ENCODE assay signal across 13 mouse cellular contexts in the genomic region with DNA sequence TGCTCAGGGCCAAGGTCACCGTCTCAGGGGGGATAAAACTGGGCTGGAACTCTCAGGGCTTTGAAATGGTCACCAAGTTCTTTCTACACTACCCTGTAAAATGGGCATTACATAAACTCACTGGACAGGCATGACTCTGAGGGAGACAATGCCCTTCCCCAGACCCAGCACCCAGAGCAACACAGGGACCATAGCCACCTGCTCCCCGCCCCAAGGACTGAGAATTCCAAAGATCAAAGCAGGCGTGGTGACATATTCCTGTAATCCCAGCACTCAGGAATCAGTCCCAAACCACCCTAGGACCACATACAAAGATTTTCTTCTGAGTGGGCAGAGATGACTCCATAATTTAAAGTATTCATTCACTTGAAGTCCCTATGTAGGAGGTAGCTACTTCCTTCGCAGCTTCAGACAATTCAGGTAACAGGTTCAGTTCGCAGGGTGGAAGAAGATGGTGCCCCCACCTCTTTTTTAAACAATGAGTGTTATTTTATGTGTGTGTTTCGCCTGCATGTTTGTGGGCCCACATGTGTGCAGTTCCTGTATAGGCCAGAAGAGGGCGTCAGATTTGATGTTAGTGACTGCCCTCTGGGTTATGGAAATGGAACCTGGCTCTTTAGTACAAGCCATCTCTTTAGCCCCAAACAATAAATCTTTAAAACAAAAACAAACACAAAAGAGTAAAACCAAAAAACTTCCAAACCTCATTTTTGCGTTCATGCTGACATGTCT. TPM values are rescaled to one million over a fixed set of nuclear protein-coding genes. Genes with fewer than 3 reads are reported as not detected.
A peak's percentile ranks its signal among the peaks of the same experiment; 100 is the strongest.
DNase-seq lines count a peak whose midpoint lies in the region; ATAC-seq and TF ChIP-seq lines count a peak whose summit lies in the region.
"Had no signal": no experiment of that assay in that cellular context is flagged by ENCODE, and none has a peak within 500 bp of the region (broad histone marks: within the 10 kb centered on the region; RNA-seq: fewer than 3 reads in every experiment).

No protein-coding gene starts in this region.

- no peak overlapping the region for H3K9ac ChIP-seq in intestine, postnatal 0 days (ENCODE audit: low read depth, low read length)
- H3K9ac ChIP-seq in intestine, embryonic 15.5 days: no peak overlapping the region
- no peak overlapping the region for H3K9ac ChIP-seq in midbrain, postnatal 0 days (replicated peaks; ENCODE audit: low read length, poor library complexity, severe bottlenecking)
- H3K9ac ChIP-seq in midbrain, embryonic 16.5 days (ENCODE audit: low read depth, low read length): no peak overlapping the region
- H3K9ac ChIP-seq: embryonic facial prominence, embryonic 15.5 days; lung, embryonic 15.5 days; midbrain, embryonic 12.5 days; neural tube, embryonic 13.5 days had no signal

- H3K27me3 ChIP-seq in intestine, postnatal 0 days (replicated peaks; ENCODE audit: control insufficient read depth, insufficient read depth, low read length): no peaks in the 10 kb centered on the region
- H3K27me3 ChIP-seq in intestine, embryonic 15.5 days (replicated peaks): no peaks in the 10 kb centered on the region
- H3K27me3 ChIP-seq in midbrain, postnatal 0 days (ENCODE audit: insufficient read depth, low read length): no peaks in the 10 kb centered on the region
- no peaks in the 10 kb centered on the region for H3K27me3 ChIP-seq in midbrain, embryonic 16.5 days (ENCODE audit: control insufficient read depth, insufficient read depth, low read depth, low read length)
- H3K27me3 ChIP-seq: embryonic facial prominence, embryonic 15.5 days; lung, embryonic 15.5 days; midbrain, embryonic 12.5 days; neural tube, embryonic 13.5 days had no signal

- H3K27ac ChIP-seq in intestine, postnatal 0 days (ENCODE audit: low read depth, low read length): no peak overlapping the region
- no peak overlapping the region for H3K27ac ChIP-seq in intestine, embryonic 15.5 days
- H3K27ac ChIP-seq in midbrain, postnatal 0 days (ENCODE audit: low read depth, low read length): no peak overlapping the region
- no peak overlapping the region for H3K27ac ChIP-seq in midbrain, embryonic 16.5 days (ENCODE audit: low read length)
- H3K27ac ChIP-seq: embryonic facial prominence, embryonic 15.5 days; lung, embryonic 15.5 days; midbrain, embryonic 12.5 days; neural tube, embryonic 13.5 days had no signal

- no peak for ATAC-seq in intestine, postnatal 0 days
- no peak for ATAC-seq in intestine, embryonic 15.5 days
- ATAC-seq in midbrain, postnatal 0 days (ENCODE audit: low FRiP score): no peak
- ATAC-seq in midbrain, embryonic 16.5 days: no peak
- ATAC-seq: inflammation-experienced regulatory T-cells, adult 6 months had no signal

- DNase-seq in adrenal gland, postnatal 10 days: peak; percentile 18
- no peak for DNase-seq in adrenal gland, postnatal 4 days (ENCODE audit: low spot score in 2 of 2)
- no peak for DNase-seq in midbrain, postnatal 0 days (ENCODE audit: low spot score)
- DNase-seq in naive thymus-derived CD4-positive, alpha-beta T cell, adult 2 months (ENCODE audit: low read depth): peak; percentile 38
- DNase-seq in right cerebral cortex, postnatal 14 days: no peak

- H3K4me3 ChIP-seq in intestine, postnatal 0 days (ENCODE audit: low read depth, low read length): no peak overlapping the region
- H3K4me3 ChIP-seq in intestine, embryonic 15.5 days (replicated peaks): no peak overlapping the region
- no peak overlapping the region for H3K4me3 ChIP-seq in midbrain, postnatal 0 days (ENCODE audit: low read depth, low read length)
- H3K4me3 ChIP-seq in midbrain, embryonic 16.5 days (ENCODE audit: low read depth, low read length): no peak overlapping the region
- H3K4me3 ChIP-seq: embryonic facial prominence, embryonic 15.5 days; lung, embryonic 15.5 days; midbrain, embryonic 12.5 days; neural tube, embryonic 13.5 days had no signal

- H3K36me3 ChIP-seq in intestine, postnatal 0 days (ENCODE audit: control insufficient read depth, insufficient read depth): peaks cover 32% of the 10 kb centered on the region
- peaks cover 39% of the 10 kb centered on the region for H3K36me3 ChIP-seq in intestine, embryonic 15.5 days
- H3K36me3 ChIP-seq in midbrain, postnatal 0 days (ENCODE audit: insufficient read depth, low read length): peaks cover 20% of the 10 kb centered on the region
- peaks cover 19% of the 10 kb centered on the region for H3K36me3 ChIP-seq in midbrain, embryonic 16.5 days (ENCODE audit: control insufficient read depth, insufficient read depth, low read length)

- WGBS in intestine, postnatal 0 days: 91% methylated on average over 8 of the region's 8 CpGs
- WGBS in intestine, embryonic 15.5 days: 92% methylated on average over 8 of the region's 8 CpGs
- 95% methylated on average over 8 of the region's 8 CpGs for WGBS in midbrain, postnatal 0 days
- 94% methylated on average over 8 of the region's 8 CpGs for WGBS in midbrain, embryonic 16.5 days

- TF ChIP-seq CTCF in intestine, postnatal 0 days (IDR thresholded peaks at IDR 0.05; ENCODE audit: low read depth): peak; percentile 53
- TF ChIP-seq CTCF in midbrain, postnatal 0 days (IDR thresholded peaks at IDR 0.05): peak; percentile 63

- no peak overlapping the region for H3K4me2 ChIP-seq in intestine, postnatal 0 days (replicated peaks; ENCODE audit: low read depth)
- H3K4me2 ChIP-seq in intestine, embryonic 15.5 days (replicated peaks): no peak overlapping the region
- no peak overlapping the region for H3K4me2 ChIP-seq in midbrain, postnatal 0 days (ENCODE audit: low read depth, low read length, poor library complexity, severe bottlenecking)
- no peak overlapping the region for H3K4me2 ChIP-seq in midbrain, embryonic 16.5 days (ENCODE audit: low read length)
- H3K4me2 ChIP-seq: embryonic facial prominence, embryonic 15.5 days; lung, embryonic 15.5 days; midbrain, embryonic 12.5 days; neural tube, embryonic 13.5 days had no signal

- no peaks in the 10 kb centered on the region for H3K4me1 ChIP-seq in intestine, postnatal 0 days (replicated peaks; ENCODE audit: control insufficient read depth, insufficient read depth, low read length)
- H3K4me1 ChIP-seq in intestine, embryonic 15.5 days (replicated peaks): 0 out of 2 replicates have a peak, but pooled peaks cover 6% of the 10 kb centered on the region
- H3K4me1 ChIP-seq in midbrain, postnatal 0 days (ENCODE audit: insufficient read depth, low read length): no peaks in the 10 kb centered on the region
- peaks cover 3% of the 10 kb centered on the region; the same call in 1 of the 2 replicates for H3K4me1 ChIP-seq in midbrain, embryonic 16.5 days (ENCODE audit: control insufficient read depth, insufficient read depth, low read length)
- H3K4me1 ChIP-seq: midbrain, embryonic 12.5 days had no signal

- H3K9me3 ChIP-seq in intestine, postnatal 0 days (ENCODE audit: control insufficient read depth): no peaks in the 10 kb centered on the region
- no peaks in the 10 kb centered on the region for H3K9me3 ChIP-seq in intestine, embryonic 15.5 days
- no peaks in the 10 kb centered on the region for H3K9me3 ChIP-seq in midbrain, postnatal 0 days (ENCODE audit: low read length)
- H3K9me3 ChIP-seq in midbrain, embryonic 16.5 days (replicated peaks; ENCODE audit: control insufficient read depth, low read length, poor library complexity, severe bottlenecking): no peaks in the 10 kb centered on the region
- H3K9me3 ChIP-seq: embryonic facial prominence, embryonic 15.5 days; lung, embryonic 15.5 days; midbrain, embryonic 12.5 days; neural tube, embryonic 13.5 days had no signal

RNA-seq across cellular contexts. Expression of gene Ywhag, which starts 16.9 kb away (rescaled TPM):
- 100 to 1,000 TPM; 413 to 414 TPM for total RNA-seq in adrenal gland, postnatal 10 days (2021)
- 100 to 1,000 TPM; 285 to 303 TPM for total RNA-seq in adrenal gland, postnatal 4 days (2021)
- 57.1 and 61.8 TPM in 2 replicates for polyA plus RNA-seq in intestine, postnatal 0 days (2015; fragmentation: Nextera tagmentation; extraction: Ambion mirVana)
- 151 and 154 TPM in 2 replicates for polyA plus RNA-seq in intestine, embryonic 15.5 days (2015; fragmentation: Nextera tagmentation; extraction: Ambion mirVana)
- 357 and 411 TPM in 2 replicates for total RNA-seq in midbrain, postnatal 0 days (2014; rRNA removed)
- 906 and 919 TPM in 2 replicates for polyA plus RNA-seq in midbrain, postnatal 0 days (2015; fragmentation: Nextera tagmentation; extraction: Ambion mirVana)
- 1,035 and 1,054 TPM in 2 replicates for polyA plus RNA-seq in midbrain, embryonic 16.5 days (2015; fragmentation: Nextera tagmentation; extraction: Ambion mirVana)

RNA-seq across cellular contexts. Expression of gene Hspb1, which starts 29.8 kb away (rescaled TPM):
- total RNA-seq in adrenal gland, postnatal 10 days (2021): 10 to 100 TPM; 68.2 to 90.0 TPM
- total RNA-seq in adrenal gland, postnatal 4 days (2021): 10 to 100 TPM; 49.4 to 56.5 TPM
- 107 and 120 TPM in 2 replicates for polyA plus RNA-seq in intestine, postnatal 0 days (2015; fragmentation: Nextera tagmentation; extraction: Ambion mirVana)
- 113 and 116 TPM in 2 replicates for polyA plus RNA-seq in intestine, embryonic 15.5 days (2015; fragmentation: Nextera tagmentation; extraction: Ambion mirVana)
- total RNA-seq in midbrain, postnatal 0 days (2014; rRNA removed): 26.2 and 28.8 TPM in 2 replicates
- polyA plus RNA-seq in midbrain, postnatal 0 days (2015; fragmentation: Nextera tagmentation; extraction: Ambion mirVana): 19.2 and 19.3 TPM in 2 replicates
- 9.6 and 10.1 TPM in 2 replicates for polyA plus RNA-seq in midbrain, embryonic 16.5 days (2015; fragmentation: Nextera tagmentation; extraction: Ambion mirVana)

RNA-seq across cellular contexts. Expression of gene Ssc4d, which starts 56.8 kb away (rescaled TPM):
- total RNA-seq in adrenal gland, postnatal 10 days (2021): 1 to 10 TPM; 1.9 to 2.3 TPM
- 1 to 10 TPM; 6.7 to 8.1 TPM for total RNA-seq in adrenal gland, postnatal 4 days (2021)
- polyA plus RNA-seq in intestine, postnatal 0 days (2015; fragmentation: Nextera tagmentation; extraction: Ambion mirVana): 2.2 and 2.4 TPM in 2 replicates
- 2.5 and 2.9 TPM in 2 replicates for polyA plus RNA-seq in intestine, embryonic 15.5 days (2015; fragmentation: Nextera tagmentation; extraction: Ambion mirVana)
- total RNA-seq in midbrain, postnatal 0 days (2014; rRNA removed): 8.0 and 8.9 TPM in 2 replicates
- polyA plus RNA-seq in midbrain, postnatal 0 days (2015; fragmentation: Nextera tagmentation; extraction: Ambion mirVana): 3.6 TPM in 2 replicates
- 1.8 and 1.9 TPM in 2 replicates for polyA plus RNA-seq in midbrain, embryonic 16.5 days (2015; fragmentation: Nextera tagmentation; extraction: Ambion mirVana)

Comparison
In these comparisons a context has a peak if more than half of its experiments do, and no peak if none do; other contexts are left out.
1. DNase-seq: peak in adrenal gland, postnatal 10 days (single experiment) and naive thymus-derived CD4-positive, alpha-beta T cell, adult 2 months (single experiment); none in adrenal gland, postnatal 4 days (0 of 2), midbrain, postnatal 0 days (single experiment) and right cerebral cortex, postnatal 14 days (single experiment).